Mouse (Mus musculus) MEL (cell line): Measurements from ENCODE around the gene Dda1. TPM values are rescaled to one million over a fixed set of nuclear protein-coding genes. Genes with fewer than 3 reads are reported as not detected.

ENCODE experiments used
- DNase-seq: peaks from one replicate; pipeline ENCODE4 v3.0.0; 2011; ENCODE audit warnings: low read depth, low spot score
- H3K27ac ChIP-seq: 2 replicates; pipeline ENCODE4 v1.5.1; 2012; ENCODE audit warnings: low read depth, mild to moderate bottlenecking, control low read depth, low read length, moderate library complexity; ENCODE audit not compliant: control insufficient read depth
- H3K27me3 ChIP-seq, 2 experiments: fragments of 150-350 bp in 1 of 2; sonication (generic) in 1 of 2; 2 replicates each; pipeline ENCODE4 v1.6.1; 2012; ENCODE audit warnings: low read length in 2 of 2, mild to moderate bottlenecking in 2 of 2, improper control_type of control experiment in 1 of 2, moderate library complexity in 1 of 2; ENCODE audit not compliant: insufficient read depth in 2 of 2, control insufficient read depth in 1 of 2
- H3K36me3 ChIP-seq, 2 experiments: 2 replicates each; pipeline ENCODE4 v1.6.1; 2012 to 2014; ENCODE audit warnings: low read length in 2 of 2, improper control_type of control experiment in 1 of 2, inconsistent platforms in 1 of 2, mild to moderate bottlenecking in 1 of 2; ENCODE audit not compliant: insufficient read depth in 2 of 2, control insufficient read depth in 1 of 2
- H3K4me1 ChIP-seq, 2 experiments: fragments of 150-350 bp in 1 of 2; sonication (generic) in 1 of 2; 2 replicates each; pipeline ENCODE4 v1.6.1; 2012; ENCODE audit warnings: low read length in 2 of 2, improper control_type of control experiment in 1 of 2, mild to moderate bottlenecking in 1 of 2; ENCODE audit not compliant: insufficient read depth in 2 of 2, control insufficient read depth in 1 of 2
- H3K4me3 ChIP-seq, 2 experiments: fragments of 150-350 bp in 1 of 2; sonication (generic) in 1 of 2; 2 replicates each; pipeline ENCODE4 v1.5.1; 2012; ENCODE audit warnings: low read depth in 2 of 2, low read length in 2 of 2, mild to moderate bottlenecking in 2 of 2, moderate library complexity in 2 of 2, control low read depth in 1 of 2, improper control_type of control experiment in 1 of 2; ENCODE audit not compliant: control insufficient read depth in 1 of 2, insufficient read depth in 1 of 2
- H3K79me2 ChIP-seq: 2 replicates; pipeline ENCODE4 v1.6.1; 2012; ENCODE audit warnings: mild to moderate bottlenecking, low read length, moderate library complexity; ENCODE audit not compliant: control insufficient read depth, poor library complexity, insufficient read depth
- H3K9ac ChIP-seq: 2 replicates; pipeline ENCODE4 v1.6.1; 2012; ENCODE audit warnings: low read depth, mild to moderate bottlenecking, control low read depth, low read length, moderate library complexity; ENCODE audit not compliant: control insufficient read depth, poor library complexity, severe bottlenecking
- H3K9me3 ChIP-seq: fragments of 150-350 bp; sonication (generic); replicated peaks from 2 replicates; pipeline ENCODE4 v1.6.1; 2012; ENCODE audit warnings: mild to moderate bottlenecking, low read length, improper control_type of control experiment, moderate library complexity; ENCODE audit not compliant: insufficient read depth
- BHLHE40 ChIP-seq: IDR thresholded peaks from 2 replicates; pipeline ENCODE4 v1.6.1; 2012; ENCODE audit warnings: low read depth, mild to moderate bottlenecking, inconsistent platforms, low read length, improper control_type of control experiment, borderline replicate concordance
- CHD2 ChIP-seq: IDR thresholded peaks from 2 replicates; pipeline ENCODE4 v1.6.1; 2011; ENCODE audit warnings: low read length, improper control_type of control experiment
- CTCF ChIP-seq, 3 experiments: IDR thresholded peaks in 2 of 3; conservative IDR thresholded peaks in 1 of 3; 2 replicates each; pipeline ENCODE4 v1.5.1; 2011 to 2012; ENCODE audit warnings: low read length in 3 of 3, low read depth in 2 of 3, mild to moderate bottlenecking in 2 of 3, improper control_type of control experiment in 1 of 3, inconsistent platforms in 1 of 3, mixed read lengths in 1 of 3, moderate library complexity in 1 of 3; ENCODE audit not compliant: control insufficient read depth in 1 of 3, insufficient read depth in 1 of 3, poor library complexity in 1 of 3, severe bottlenecking in 1 of 3
- ELF1 ChIP-seq: IDR thresholded peaks from 2 replicates; pipeline ENCODE4 v1.6.1; 2014; ENCODE audit warnings: low read depth, mild to moderate bottlenecking, inconsistent platforms, low read length, improper control_type of control experiment, moderate library complexity
- EP300 ChIP-seq, 2 experiments: IDR thresholded peaks; 2 replicates each; pipeline ENCODE4 v1.6.1; 2011; ENCODE audit warnings: improper control_type of control experiment in 2 of 2, low read length in 2 of 2, low read depth in 1 of 2, mild to moderate bottlenecking in 1 of 2
- GABPA ChIP-seq: IDR thresholded peaks from 2 replicates; pipeline ENCODE4 v1.6.1; 2012; ENCODE audit warnings: low read depth, mild to moderate bottlenecking, inconsistent platforms, low read length, improper control_type of control experiment, moderate library complexity
- HCFC1 ChIP-seq: IDR thresholded peaks from 2 replicates; pipeline ENCODE4 v1.6.1; 2012; ENCODE audit warnings: low read depth, mild to moderate bottlenecking, inconsistent platforms, low read length, improper control_type of control experiment, moderate library complexity
- KAT2A ChIP-seq: conservative IDR thresholded peaks from 2 replicates; pipeline ENCODE4 v1.6.1; 2012; ENCODE audit warnings: low read depth, low read length, improper control_type of control experiment, inconsistent platforms
- MAX ChIP-seq: IDR thresholded peaks from 2 replicates; pipeline ENCODE4 v1.6.1; 2011; ENCODE audit warnings: low read length, improper control_type of control experiment
- MAZ ChIP-seq: IDR thresholded peaks from 2 replicates; pipeline ENCODE4 v1.6.1; 2012; ENCODE audit warnings: low read depth, mild to moderate bottlenecking, inconsistent platforms, low read length, improper control_type of control experiment
- MYB ChIP-seq: IDR thresholded peaks from 2 replicates; pipeline ENCODE4 v1.6.1; 2011; ENCODE audit warnings: mild to moderate bottlenecking, low read depth, low read length, improper control_type of control experiment
- NRF1 ChIP-seq: IDR thresholded peaks from 2 replicates; pipeline ENCODE4 v1.6.1; 2014; ENCODE audit warnings: low read depth, mild to moderate bottlenecking, inconsistent platforms, low read length, improper control_type of control experiment, moderate library complexity; ENCODE audit not compliant: poor library complexity, insufficient read depth, severe bottlenecking
- POLR2A ChIP-seq, 2 experiments: IDR thresholded peaks; 2 replicates each; pipeline ENCODE4 v1.6.1; 2011 to 2012; ENCODE audit warnings: low read length in 2 of 2, mild to moderate bottlenecking in 2 of 2, control low read depth in 1 of 2, improper control_type of control experiment in 1 of 2, low read depth in 1 of 2, moderate library complexity in 1 of 2; ENCODE audit not compliant: control insufficient read depth in 1 of 2, insufficient read depth in 1 of 2, poor library complexity in 1 of 2
- POLR2AphosphoS2 ChIP-seq: IDR thresholded peaks from 2 replicates; pipeline ENCODE4 v1.6.1; 2011; ENCODE audit warnings: low read length, improper control_type of control experiment
- POLR2AphosphoS5 ChIP-seq: IDR thresholded peaks from 2 replicates; pipeline ENCODE4 v1.6.1; 2012; ENCODE audit warnings: low read depth, borderline replicate concordance, mild to moderate bottlenecking, inconsistent platforms, low read length, moderate library complexity, mixed read lengths
- RAD21 ChIP-seq: IDR thresholded peaks from 2 replicates; pipeline ENCODE4 v1.6.1; 2011; ENCODE audit warnings: mild to moderate bottlenecking, low read depth, low read length, improper control_type of control experiment
- SIN3A ChIP-seq: IDR thresholded peaks from 2 replicates; pipeline ENCODE4 v1.6.1; 2012; ENCODE audit warnings: low read length, improper control_type of control experiment, inconsistent platforms
- SMC3 ChIP-seq: IDR thresholded peaks from 2 replicates; pipeline ENCODE4 v1.6.1; 2011; ENCODE audit warnings: low read depth, low read length, improper control_type of control experiment
- TBP ChIP-seq: IDR thresholded peaks from 2 replicates; pipeline ENCODE4 v1.8.0; 2011; ENCODE audit warnings: low read depth, low read length, improper control_type of control experiment
- TCF12 ChIP-seq: IDR thresholded peaks from 2 replicates; pipeline ENCODE4 v1.6.1; 2014; ENCODE audit warnings: low read depth, mild to moderate bottlenecking, inconsistent platforms, low read length, improper control_type of control experiment, moderate library complexity
- UBTF ChIP-seq: IDR thresholded peaks from 2 replicates; pipeline ENCODE4 v1.6.1; 2012; ENCODE audit warnings: low read depth, mild to moderate bottlenecking, inconsistent platforms, low read length, improper control_type of control experiment, moderate library complexity, borderline replicate concordance; ENCODE audit not compliant: insufficient read depth
- USF1 ChIP-seq: IDR thresholded peaks from 2 replicates; pipeline ENCODE4 v1.6.1; 2014; ENCODE audit warnings: low read depth, mild to moderate bottlenecking, inconsistent platforms, low read length, improper control_type of control experiment, moderate library complexity
- ZC3H11A ChIP-seq: IDR thresholded peaks from 2 replicates; pipeline ENCODE4 v1.6.1; 2012; ENCODE audit warnings: low read depth, mild to moderate bottlenecking, inconsistent platforms, low read length, improper control_type of control experiment
- ZKSCAN1 ChIP-seq: IDR thresholded peaks from 2 replicates; pipeline ENCODE4 v1.6.1; 2012; ENCODE audit warnings: low read depth, mild to moderate bottlenecking, inconsistent platforms, low read length, improper control_type of control experiment, moderate library complexity
- ZMIZ1 ChIP-seq: IDR thresholded peaks from 2 replicates; pipeline ENCODE4 v1.6.1; 2012; ENCODE audit warnings: low read depth, mild to moderate bottlenecking, inconsistent platforms, low read length, improper control_type of control experiment, moderate library complexity
- polyA plus RNA-seq, 2 experiments: library from polyadenylated mRNA; stranded (reverse) in 1 of 2; unstranded in 1 of 2; fragments of >175 nt in 1 of 2; fragments of >200 nt in 1 of 2; gene quantifications; 2 replicates each; pipeline versions ENCODE4 v1.2.1 to v1.2.4; 2012; ENCODE audit warnings: low replicate concordance in 2 of 2, low read depth in 1 of 2; ENCODE audit not compliant: insufficient read length in 2 of 2, insufficient read depth in 1 of 2, missing spikeins in 1 of 2
- total RNA-seq: library from RNA; depleted of rRNA; stranded (reverse); fragments of 300-350 nt; gene quantifications from 2 replicates; pipeline ENCODE4 v1.2.3, GENCODE M21; 2012

Dda1 gene
- total and polyA plus RNA-seq, 3 experiments: 59.6 to 110 TPM; not detected in 1

- no peak for TF ChIP-seq HCFC1
- TF ChIP-seq MAZ: no peak
- TF ChIP-seq MAX: no peak
- TF ChIP-seq UBTF: no peak
- TF ChIP-seq POLR2AphosphoS2: no peak
- no peak for TF ChIP-seq USF1
- TF ChIP-seq GABPA: no peak
- TF ChIP-seq ZMIZ1: no peak
- TF ChIP-seq SIN3A: no peak
- TF ChIP-seq EP300 (IDR thresholded peaks at IDR 0.05; ENCODE audit: low read depth in 1 of 2, low read length in 2 of 2): no peak
- TF ChIP-seq RAD21: no peak
- no peak for TF ChIP-seq MYB
- TF ChIP-seq TCF12: no peak
- no peak for TF ChIP-seq ZKSCAN1
- no peak for TF ChIP-seq CTCF (IDR thresholded peaks at IDR 0.05 in 2 of 3, conservative IDR thresholded peaks at IDR 0.05 in 1 of 3; ENCODE audit: control insufficient read depth in 1 of 3, insufficient read depth in 1 of 3, low read depth in 2 of 3, low read length in 3 of 3, poor library complexity in 1 of 3, severe bottlenecking in 1 of 3)
- no peak for TF ChIP-seq SMC3
- Histone ChIP-seq H3K27me3 (no peaks in the 10 kb centered on the region), H3K79me2 (peaks cover 25% of the 10 kb centered on the region), H3K27ac (no peak overlapping the region), H3K36me3 (peaks cover 0 to 13% of the 10 kb centered on the region in 2 experiments; a peak in 1 of 4 replicates), H3K4me3 (no peak overlapping the region), H3K9me3 (no peaks in the 10 kb centered on the region), H3K9ac (no peak overlapping the region), H3K4me1 (peaks cover 0 to 24% of the 10 kb centered on the region in 2 experiments; a peak in 2 of 4 replicates)
- DNase-seq: no peak
Measured at GRCm38 (mm10) chr8:71466198-71466597, 2.8 kb upstream of the Dda1 start.

GRCm38 (mm10) chr8:71467201-71467600 is 1.8 kb upstream of the Dda1 start:
- Histone ChIP-seq H3K36me3 (peaks cover 0 to 13% of the 10 kb centered on the region in 2 experiments; a peak in 1 of 4 replicates), H3K79me2 (peaks cover 25% of the 10 kb centered on the region), H3K9ac (no peak overlapping the region), H3K27ac (no peak overlapping the region), H3K9me3 (no peaks in the 10 kb centered on the region), H3K4me3 (no peak overlapping the region), H3K4me1 (peaks cover 0 to 24% of the 10 kb centered on the region in 2 experiments; a peak in 2 of 4 replicates), H3K27me3 (no peaks in the 10 kb centered on the region)
- DNase-seq: no peak
- TF ChIP-seq POLR2AphosphoS5 (no peak), BHLHE40 (no peak), RAD21 (no peak), CHD2 (no peak), NRF1 (no peak), ELF1 (no peak), TBP (no peak), ZMIZ1 (no peak), POLR2A (IDR thresholded peaks at IDR 0.05; ENCODE audit: control insufficient read depth in 1 of 2, insufficient read depth in 1 of 2, low read depth in 1 of 2, low read length in 2 of 2, poor library complexity in 1 of 2) (no peak), SIN3A (no peak), KAT2A (no peak), EP300 (IDR thresholded peaks at IDR 0.05; ENCODE audit: low read depth in 1 of 2, low read length in 2 of 2) (no peak), MAX (no peak), ZC3H11A (no peak), GABPA (no peak)
